8 mouse cellular contexts compared by ENCODE assay signal in the genomic region with DNA sequence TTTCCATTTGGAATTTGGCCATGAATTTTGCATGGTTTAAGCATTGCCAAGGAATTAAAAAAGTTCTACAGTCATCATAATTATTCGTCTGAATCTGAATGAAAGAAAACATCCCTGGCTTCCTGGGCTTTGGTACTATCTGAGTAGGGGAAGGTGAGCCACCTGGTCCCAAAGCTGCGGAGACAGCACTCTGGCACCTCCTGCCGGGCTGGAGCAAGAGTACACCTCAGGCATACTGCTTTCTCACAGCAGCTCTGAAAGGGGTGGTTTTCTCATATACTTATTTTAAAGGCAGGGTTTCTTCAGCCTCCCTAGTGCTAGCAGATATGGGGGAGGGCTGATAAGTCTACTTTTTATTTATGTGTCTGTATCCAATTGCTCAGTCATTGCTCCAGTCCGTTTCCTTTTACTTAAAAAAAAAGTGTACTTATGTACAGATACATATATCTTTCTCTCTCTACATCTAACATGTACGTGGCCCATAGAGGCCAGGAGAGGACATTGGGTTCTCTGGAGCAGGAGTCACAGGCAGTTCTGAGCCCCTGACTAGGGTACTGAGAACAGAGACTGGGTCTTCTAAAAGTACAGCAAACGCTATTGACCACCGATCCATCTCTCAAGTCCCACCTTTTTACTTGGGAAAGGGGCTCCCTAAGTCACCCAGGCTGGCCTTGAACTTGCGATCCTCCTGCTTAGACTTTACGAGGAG. TPM values are rescaled to one million over a fixed set of nuclear protein-coding genes. Genes with fewer than 3 reads are reported as not detected.
DNase-seq lines count a peak whose midpoint lies in the region; ATAC-seq lines count a peak whose summit lies in the region.

No protein-coding gene starts in this region.

- intact Hi-C loops in gastrocnemius, postnatal 14 days (cut with DNase I; ENCODE audit: low total_unique reads): loop anchor here (2.0 kb wide), 1 partner anchor 36 kb away; no protein-coding TSS in a partner anchor
- intact Hi-C loops in left cerebral cortex, postnatal 14 days (cut with DNase I): loop anchor here (1.0 kb wide), 1 partner anchor 37 kb away; no protein-coding TSS in a partner anchor

- DNase-seq in adrenal gland, adult 18-20 months (ENCODE audit: low spot score in 2 of 2): peak; percentile 80 to 81
- peak; percentile 86 for DNase-seq in embryo, embryonic 10.5 days (ENCODE audit: low spot score)
- peak; percentile 78 for DNase-seq in gastrocnemius, postnatal 14 days
- DNase-seq in left cerebral cortex, postnatal 14 days (ENCODE audit: low spot score in 2 of 2): peak; percentile 77 to 80
- DNase-seq in right cerebral cortex, postnatal 14 days: peak; percentile 77
- DNase-seq in urinary bladder, postnatal 25 days (ENCODE audit: low spot score): peak; percentile 77

- peak; percentile 79 for ATAC-seq in inflammation-experienced regulatory T-cells, adult 6 months
- ATAC-seq in megakaryocyte-erythroid progenitor cell, adult 5-6 weeks (replicated peaks; ENCODE audit: low FRiP score, low TSS enrichment, poor library complexity, severe bottlenecking): peak; percentile 82

RNA-seq across cellular contexts. Expression of gene Mcm5, which starts 0.7 kb away (rescaled TPM):
- total RNA-seq in adrenal gland, adult 18-20 months (2021): 1 to 10 TPM; 7.3 to 7.5 TPM
- total RNA-seq in gastrocnemius, postnatal 14 days (2021): 1 to 10 TPM; 4.4 to 7.1 TPM
- 10 to 100 TPM; 32.1 to 95.9 (median 36.2) TPM for polyA plus RNA-seq in inflammation-experienced regulatory T-cells, adult 6 months (2017; shearing (Covaris generic))
- 1 to 10 TPM; 6.9 to 8.0 TPM for total RNA-seq in left cerebral cortex, postnatal 14 days (2021)
- total RNA-seq in megakaryocyte-erythroid progenitor cell, adult 5-6 weeks (2014; fragmentation: Nextera tagmentation): 192 and 220 TPM in 2 replicates
- 224 and 361 TPM in 2 replicates for total RNA-seq in megakaryocyte-erythroid progenitor cell, adult 5-6 weeks (2017)

RNA-seq across cellular contexts. Expression of gene Hmox1, which starts 15.3 kb away (rescaled TPM):
- total RNA-seq in adrenal gland, adult 18-20 months (2021): 100 to 1,000 TPM in 1 of 2 experiments, 10 to 100 TPM in 1; 66.8 to 386 TPM
- 10 to 100 TPM; 12.2 to 13.8 TPM for total RNA-seq in gastrocnemius, postnatal 14 days (2021)
- polyA plus RNA-seq in inflammation-experienced regulatory T-cells, adult 6 months (2017; shearing (Covaris generic)): 1 to 10 TPM; 6.3 to 8.2 (median 7.8) TPM
- total RNA-seq in left cerebral cortex, postnatal 14 days (2021): 1 to 10 TPM; 4.3 to 5.1 TPM
- 1.8 TPM in 1 of 2 replicates, not detected in the other for total RNA-seq in megakaryocyte-erythroid progenitor cell, adult 5-6 weeks (2014; fragmentation: Nextera tagmentation)
- total RNA-seq in megakaryocyte-erythroid progenitor cell, adult 5-6 weeks (2017): 1.1 TPM in 1 of 2 replicates, not detected in the other

Comparison
In these comparisons a context has a peak if more than half of its experiments do, and no peak if none do; other contexts are left out.
1. Peak in every context shown above with its lines: DNase-seq and ATAC-seq.
2. RNA of gene Mcm5, which starts 0.7 kb away (total RNA-seq): 192 to 361 TPM in megakaryocyte-erythroid progenitor cell, adult 5-6 weeks; 6.9 to 8.0 TPM in left cerebral cortex, postnatal 14 days, 7.3 to 7.5 TPM in adrenal gland, adult 18-20 months and 4.4 to 7.1 TPM in gastrocnemius, postnatal 14 days; every median in the first group is over 10 times any median in the second.
3. RNA of gene Hmox1, which starts 15.3 kb away (total RNA-seq): 66.8 to 386 TPM in adrenal gland, adult 18-20 months; 12.2 to 13.8 TPM in gastrocnemius, postnatal 14 days, 4.3 to 5.1 TPM in left cerebral cortex, postnatal 14 days and 1.1 to 1.8 TPM in megakaryocyte-erythroid progenitor cell, adult 5-6 weeks; every median in the first group is over 4 times any median in the second.